Mouse (Mus musculus) olfactory bulb, adult 2 months (tissue): ENCODE measurements around the gene Tfb2m.

Experiments
- CTCF ChIP-seq: fragments of 200-500 bp; IDR thresholded peaks from 2 replicates; pipeline ENCODE4 v1.5.1; 2012; ENCODE audit warnings: low read depth, mild to moderate bottlenecking, low read length, moderate library complexity; ENCODE audit not compliant: insufficient read depth
- POLR2A ChIP-seq: fragments of 200-500 bp; IDR thresholded peaks from 2 replicates; pipeline ENCODE4 v1.6.1; 2012; ENCODE audit warnings: mild to moderate bottlenecking, low read depth, low read length, moderate library complexity; ENCODE audit not compliant: insufficient read depth

DNA sequence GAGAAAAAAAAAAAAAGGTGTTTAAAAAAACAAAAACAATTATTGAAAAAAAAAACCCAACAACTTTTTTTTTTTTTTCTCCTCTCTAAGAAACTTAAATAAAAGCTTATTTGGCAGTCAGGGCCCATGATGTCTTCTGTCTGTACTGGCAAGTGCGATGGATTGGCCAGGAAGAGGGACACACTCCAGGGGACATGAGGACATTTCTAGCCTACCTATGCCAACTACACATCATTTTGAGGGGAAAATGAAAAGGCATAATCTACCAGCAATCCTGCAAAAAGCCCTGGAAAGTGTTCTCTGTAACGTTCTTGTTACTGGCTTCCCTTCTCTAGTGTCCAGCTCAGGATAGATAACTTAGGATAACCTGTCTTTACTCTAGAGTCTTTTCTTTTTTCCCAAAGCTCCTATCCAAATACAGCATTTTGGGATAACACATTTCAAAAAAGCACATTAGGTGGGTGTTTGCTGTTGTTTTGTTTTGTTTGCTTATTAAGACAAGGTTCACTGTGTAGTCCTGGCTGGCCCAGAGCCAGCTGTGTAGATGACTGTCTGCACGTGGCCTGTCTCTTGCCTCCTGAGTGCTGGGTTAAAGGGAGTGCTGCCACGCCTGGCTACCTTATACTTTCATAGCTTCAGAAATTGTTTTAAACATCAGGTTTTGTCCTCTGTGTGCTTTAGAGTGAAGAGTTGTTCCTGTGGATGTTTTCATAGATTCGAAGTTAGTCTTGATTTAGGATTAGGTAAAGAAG, 7.3 kb upstream of the Tfb2m start:
- TF ChIP-seq CTCF = no peak
- TF ChIP-seq POLR2A = no peak
